Mouse (Mus musculus) brain, embryonic 18.5 days (tissue): ENCODE results near the gene 2310061I04Rik.

Experiments used
- DNase-seq: peaks from one replicate; pipeline ENCODE4 v3.0.0-alpha.2; 2012; ENCODE audit warnings: low read depth, low spot score

2310061I04Rik gene

GRCm38 (mm10) chr17:35916297-35917142 lies 19.3 kb upstream of the 2310061I04Rik start, which contains the start of the genes Mrps18b and Ppp1r10:
Mrps18b (minus strand) TSS chr17:35916389.
Ppp1r10 (plus strand) TSS chr17:35916434.
- DNase-seq: peak; percentile 99

DNA sequence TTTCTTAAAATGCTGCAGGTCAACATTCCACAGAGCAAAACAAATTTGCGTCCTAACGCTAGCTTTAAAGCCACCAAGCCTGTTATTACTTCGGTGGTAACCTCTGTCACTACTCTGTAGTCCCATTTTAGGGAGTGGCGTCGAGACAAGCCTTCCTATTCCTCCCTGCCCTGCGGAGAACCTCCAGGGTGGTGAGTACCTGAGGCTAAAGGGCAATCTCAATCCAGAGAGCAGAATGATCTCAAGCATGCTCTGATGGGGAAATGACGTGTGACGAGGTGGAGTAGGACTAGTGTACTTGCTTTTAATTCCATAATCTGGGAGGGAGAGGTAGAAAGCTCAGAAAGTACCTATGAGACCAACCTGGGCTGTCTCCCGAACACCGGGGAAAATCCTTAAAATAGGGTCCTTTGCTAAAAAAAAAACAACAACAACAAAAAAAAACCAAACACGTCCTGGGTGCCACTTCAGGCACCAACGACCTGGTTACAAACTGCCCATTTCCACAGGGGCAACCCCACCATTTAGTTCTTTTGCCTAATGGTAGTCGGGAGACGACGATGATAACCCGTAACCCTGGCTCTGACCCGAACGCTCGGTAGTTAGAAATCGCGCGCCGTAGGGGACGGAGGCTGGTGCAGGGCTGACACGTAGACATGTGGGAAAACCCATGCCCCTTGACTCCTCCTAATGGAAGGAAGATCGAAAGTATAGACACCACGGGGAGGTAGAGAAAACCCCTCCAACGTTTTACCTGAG lies 18.5 kb upstream of the 2310061I04Rik start:
- DNase-seq: no peak

DNA sequence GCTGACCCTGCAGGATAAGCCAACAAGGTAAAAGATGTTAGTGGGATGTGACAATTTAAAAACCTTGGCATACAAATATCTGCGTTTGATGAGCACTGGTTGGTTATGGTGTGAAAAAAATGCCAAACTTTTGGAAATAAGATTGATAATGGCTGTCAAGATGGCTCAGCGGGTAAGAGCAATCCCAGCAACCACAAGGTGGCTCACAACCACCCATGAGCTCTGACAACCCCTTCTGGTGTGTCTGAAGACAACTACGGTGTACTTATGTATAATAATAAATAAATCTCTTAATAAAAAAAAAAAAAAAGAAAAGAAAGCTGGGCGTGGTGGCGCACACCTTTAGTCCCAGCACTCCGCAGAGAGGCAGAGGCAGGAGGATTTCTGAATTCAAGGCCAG lies 17.7 kb upstream of the 2310061I04Rik start:
- DNase-seq: no peak

DNA sequence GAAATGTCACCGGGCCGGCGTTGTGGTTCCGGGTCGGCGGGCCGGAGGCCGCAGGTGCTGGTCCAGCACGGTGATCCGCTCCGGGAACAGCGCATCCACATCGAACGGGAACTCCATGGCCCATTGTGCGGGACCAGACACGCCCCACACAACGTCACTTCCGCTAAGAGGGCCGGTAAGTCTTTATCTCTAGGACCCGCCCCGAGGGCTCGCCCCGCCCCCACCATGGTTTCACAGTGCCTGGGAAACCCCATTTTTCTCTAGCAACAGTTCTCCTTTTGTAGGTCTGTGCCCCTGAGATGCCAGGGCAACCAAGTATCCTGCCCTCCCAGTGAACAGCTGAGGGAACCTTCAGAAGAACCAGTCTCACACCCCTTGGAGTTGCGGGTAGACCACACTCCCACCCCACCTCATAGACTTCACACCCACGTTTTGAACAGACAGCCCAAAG lies 12.7 kb upstream of the 2310061I04Rik start, which contains the start of gene Atat1:
Gene Atat1 (minus strand): TSS at position 157 of the 451 bp plus-strand sequence.
- DNase-seq: peak; percentile 83

- DNase-seq: no peak
Measured at GRCm38 (mm10) chr17:35909186-35909918, 12.1 kb upstream of the 2310061I04Rik start.

GRCm38 (mm10) chr17:35907609-35908008 lies 10.4 kb upstream of the 2310061I04Rik start:
- DNase-seq: no peak

DNA sequence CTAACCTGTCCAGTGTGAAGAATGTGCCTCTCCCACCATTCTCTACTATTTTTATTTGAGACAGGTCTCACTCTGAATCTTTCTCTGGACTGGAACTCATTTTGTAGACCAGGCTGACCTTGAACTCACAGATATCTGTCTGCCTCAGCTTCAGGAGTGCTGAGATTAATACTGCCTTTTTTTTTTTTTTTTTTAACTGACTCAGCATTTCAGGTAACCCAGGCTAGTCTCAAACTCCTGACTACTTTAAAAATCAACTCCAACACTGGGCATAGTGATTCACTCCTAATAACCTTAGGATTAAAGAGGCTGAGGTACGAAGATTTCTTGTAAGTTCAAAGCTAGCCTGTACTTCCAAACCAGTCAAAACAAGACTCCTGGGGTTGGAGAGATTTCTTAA lies 8.4 kb upstream of the 2310061I04Rik start:
- no peak for DNase-seq

DNA sequence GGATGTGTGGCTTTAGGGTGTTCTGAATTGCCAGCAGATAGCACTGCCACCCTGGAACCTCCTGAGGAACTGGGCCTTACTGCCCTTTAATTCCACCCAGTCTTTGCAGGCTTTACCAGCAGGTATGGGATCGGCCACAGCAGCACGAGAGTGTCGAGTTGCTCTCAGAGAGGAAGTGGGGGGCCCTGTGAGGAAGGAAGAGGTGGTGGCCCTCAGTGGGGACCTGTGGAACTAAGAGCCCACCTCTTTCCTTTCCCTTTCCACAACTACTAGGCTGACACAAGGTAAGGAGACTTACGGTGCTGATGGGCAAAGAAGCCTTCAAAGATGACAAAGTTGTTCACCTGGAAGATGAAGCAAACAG lies 6.7 kb upstream of the 2310061I04Rik start:
- no peak for DNase-seq

DNA sequence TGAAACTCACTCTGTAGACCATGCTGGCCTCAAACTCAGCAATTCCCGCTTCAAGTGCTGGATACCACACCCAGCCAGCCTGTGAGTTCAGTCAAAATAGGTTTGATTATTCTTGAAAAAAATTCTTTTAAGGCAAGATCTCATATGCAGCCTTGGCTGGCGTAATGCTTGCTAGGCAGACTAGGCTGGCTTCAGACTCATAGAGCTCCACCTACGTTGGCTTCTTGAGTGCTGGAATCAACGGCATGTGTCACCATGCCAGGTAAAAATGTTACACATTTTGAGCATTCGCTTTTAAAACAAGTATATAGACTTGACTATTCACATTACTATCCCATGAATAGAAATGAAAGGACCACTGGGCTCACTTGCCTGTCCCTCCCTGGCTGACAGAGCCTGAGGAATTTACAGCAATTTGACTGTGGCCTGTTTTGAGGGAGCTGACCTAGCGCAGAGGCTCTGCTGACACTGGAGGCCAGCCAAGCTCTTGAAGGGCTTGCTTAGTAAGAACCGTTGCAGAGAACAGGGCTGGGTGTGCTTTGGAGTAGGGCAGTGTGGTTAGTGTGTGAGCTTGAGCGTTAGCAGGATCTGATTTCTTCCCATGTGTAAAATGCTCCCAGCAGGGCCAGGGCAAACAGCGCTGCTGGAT lies 6.2 kb upstream of the 2310061I04Rik start:
- no peak for DNase-seq

GRCm38 (mm10) chr17:35900636-35901035 lies 3.4 kb upstream of the 2310061I04Rik start:
- DNase-seq: no peak

- DNase-seq: no peak
Measured at GRCm38 (mm10) chr17:35897644-35898573, 678 bp upstream of the 2310061I04Rik start.

GRCm38 (mm10) chr17:35887725-35888124 lies 9.5 kb downstream of the 2310061I04Rik start:
- DNase-seq: no peak

DNA sequence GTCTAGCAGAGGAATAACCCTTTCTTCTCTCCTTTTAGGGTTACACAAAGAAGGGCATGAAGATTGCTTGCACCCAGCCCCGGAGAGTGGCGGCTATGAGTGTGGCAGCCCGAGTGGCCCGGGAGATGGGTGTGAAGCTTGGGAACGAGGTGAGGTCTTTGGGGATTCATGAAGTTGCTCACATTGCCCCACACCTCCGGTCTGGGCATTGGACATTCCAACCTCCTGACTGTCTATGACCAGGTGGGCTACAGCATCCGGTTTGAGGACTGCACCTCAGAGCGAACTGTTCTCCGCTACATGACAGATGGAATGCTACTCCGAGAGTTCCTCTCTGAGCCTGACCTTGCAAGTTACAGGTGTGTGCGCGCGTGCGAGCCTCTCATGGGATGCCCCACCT lies 13.5 kb downstream of the 2310061I04Rik start:
- no peak for DNase-seq

GRCm38 (mm10) chr17:35882924-35883323 lies 14.3 kb downstream of the 2310061I04Rik start:
- no peak for DNase-seq

- peak; percentile 92 for DNase-seq
Measured at GRCm38 (mm10) chr17:35879245-35880057, 17.8 kb downstream of the 2310061I04Rik start, which contains the start of gene Dhx16. Dhx16 (plus strand) TSS chr17:35879819.

DNA sequence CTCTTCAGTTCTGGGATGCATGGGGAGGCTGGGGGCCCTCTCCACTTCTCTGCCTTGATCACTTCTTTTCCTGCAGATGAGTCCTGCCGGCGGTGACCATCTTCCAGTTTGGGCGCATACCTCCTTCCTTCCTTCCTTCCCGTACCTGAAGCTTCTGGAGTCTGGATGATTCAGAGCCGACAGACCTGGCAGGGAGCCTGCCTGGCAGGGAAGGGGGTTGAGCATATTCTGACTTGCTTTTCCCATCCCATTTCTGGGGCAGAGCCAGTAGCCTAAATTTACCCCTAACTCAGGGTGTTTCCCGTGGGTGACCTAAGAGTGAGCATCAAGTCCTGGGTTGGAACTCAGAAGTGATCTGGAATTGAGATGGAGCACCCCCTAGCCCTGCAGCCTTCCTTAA lies 22.5 kb downstream of the 2310061I04Rik start:
- no peak for DNase-seq

GRCm38 (mm10) chr17:35873774-35874519 lies 23.3 kb downstream of the 2310061I04Rik start:
- no peak for DNase-seq

- DNase-seq: no peak
Measured at GRCm38 (mm10) chr17:35870884-35871696, 26.1 kb downstream of the 2310061I04Rik start.
